Mouse (Mus musculus): ENCODE data around the gene Pkn3. TPM values are rescaled to one million over a fixed set of nuclear protein-coding genes. Genes with fewer than 3 reads are reported as not detected.
A peak's percentile ranks its signal among the peaks of the same experiment; 100 is the strongest.
"Not testable (repeated sequence)": the region's sequence is repeated elsewhere in the genome, so short reads cannot be mapped to it uniquely, and the experiment has no call there.

Gene Pkn3
- polyA plus RNA-seq, 1 experiment from 2014 or later = 14.7 TPM

- no peak overlapping the region for H3K27ac ChIP-seq
- H3K36me3 ChIP-seq = peaks cover 4% of the 10 kb centered on the region; the same call in 1 of the 2 replicates
- H3K4me3 ChIP-seq = 0 out of 2 replicates have a peak overlapping the region, but pooled peaks have one; percentile 81
- H3K9me3 ChIP-seq (replicated peaks) = no peaks in the 10 kb centered on the region
- 93% methylated on average over 5 of the region's 5 CpGs for WGBS
- peaks cover 23% of the 10 kb centered on the region for H3K4me1 ChIP-seq
- H3K27me3 ChIP-seq (ENCODE audit: low read depth, poor library complexity, severe bottlenecking) = no peaks in the 10 kb centered on the region
- no peak for DNase-seq (ENCODE audit: low spot score)
Observed at GRCm38 (mm10) chr2:30122766-30123165, 45.3 kb downstream of the Pkn3 start.

- Histone ChIP-seq H3K27ac (peak overlapping the region; percentile 91), H3K36me3 (peaks cover 4% of the 10 kb centered on the region; the same call in 1 of the 2 replicates), H3K4me3 (peak overlapping the region; percentile 81), H3K27me3 (ENCODE audit: low read depth, poor library complexity, severe bottlenecking) (no peaks in the 10 kb centered on the region), H3K9me3 (replicated peaks) (no peaks in the 10 kb centered on the region), H3K4me1 (peaks cover 23% of the 10 kb centered on the region)
- DNase-seq (ENCODE audit: low spot score) = no peak
- 2% methylated on average over 41 of the region's 44 CpGs for WGBS
Observed at GRCm38 (mm10) chr2:30123729-30124471, 46.4 kb downstream of the Pkn3 start.

- WGBS = 11% methylated on average over 31 of the region's 31 CpGs
- peak; percentile 95 for DNase-seq (ENCODE audit: low spot score)
- Histone ChIP-seq H3K4me3 (peak within 1 kb of the TSS; percentile 81), H3K9me3 (replicated peaks) (no peaks in the 10 kb centered on the region), H3K27ac (peak within 1 kb of the TSS; percentile 91), H3K36me3 (peaks cover 4% of the 10 kb centered on the region; the same call in 1 of the 2 replicates), H3K4me1 (peaks cover 19% of the 10 kb centered on the region), H3K27me3 (ENCODE audit: low read depth, poor library complexity, severe bottlenecking) (no peaks in the 10 kb centered on the region)
Observed at GRCm38 (mm10) chr2:30124472-30125274, 47.2 kb downstream of the Pkn3 start, which contains the start of gene Zer1. Gene Zer1, minus strand, starts transcription at chr2:30124585.

- no peak overlapping the region for H3K27ac ChIP-seq
- H3K4me1 ChIP-seq = peaks cover 19% of the 10 kb centered on the region
- DNase-seq (ENCODE audit: low spot score) = no peak
- no peaks in the 10 kb centered on the region for H3K9me3 ChIP-seq (replicated peaks)
- 34% methylated on average over 2 of the region's 2 CpGs for WGBS
- no peaks in the 10 kb centered on the region for H3K27me3 ChIP-seq (ENCODE audit: low read depth, poor library complexity, severe bottlenecking)
- no peaks in the 10 kb centered on the region for H3K36me3 ChIP-seq
- H3K4me3 ChIP-seq = no peak overlapping the region
Observed at GRCm38 (mm10) chr2:30128789-30129188, 51.3 kb downstream of the Pkn3 start.

- Histone ChIP-seq H3K36me3 (peaks cover 3% of the 10 kb centered on the region), H3K4me3 (no peak overlapping the region), H3K27ac (no peak overlapping the region), H3K27me3 (ENCODE audit: low read depth, poor library complexity, severe bottlenecking) (no peaks in the 10 kb centered on the region), H3K4me1 (peaks cover 26% of the 10 kb centered on the region), H3K9me3 (replicated peaks) (no peaks in the 10 kb centered on the region)
- 89% methylated on average over 4 of the region's 4 CpGs for WGBS
- DNase-seq (ENCODE audit: low spot score) = no peak
Observed at GRCm38 (mm10) chr2:30130156-30130555, 52.7 kb downstream of the Pkn3 start.

GRCm38 (mm10) chr2:30131240-30131639 is 53.8 kb downstream of the Pkn3 start:
- not testable (repeated sequence) for H3K9me3 ChIP-seq (replicated peaks); H3K27ac ChIP-seq; H3K4me3 ChIP-seq; H3K27me3 ChIP-seq (ENCODE audit: low read depth, poor library complexity, severe bottlenecking); DNase-seq (ENCODE audit: low spot score)
- WGBS = 67% methylated on average over 5 of the region's 5 CpGs
- peaks cover 14% of the 10 kb centered on the region for H3K36me3 ChIP-seq
- peaks cover 27% of the 10 kb centered on the region for H3K4me1 ChIP-seq

GRCm38 (mm10) chr2:30132801-30133612 is 55.5 kb downstream of the Pkn3 start:
- peak overlapping the region; percentile 88 for H3K4me3 ChIP-seq
- H3K27me3 ChIP-seq (ENCODE audit: low read depth, poor library complexity, severe bottlenecking) = no peaks in the 10 kb centered on the region
- H3K36me3 ChIP-seq = peaks cover 32% of the 10 kb centered on the region
- H3K27ac ChIP-seq = peak overlapping the region; percentile 88
- H3K9me3 ChIP-seq (replicated peaks) = no peaks in the 10 kb centered on the region
- 34% methylated on average over 16 of the region's 16 CpGs for WGBS
- no peak for DNase-seq (ENCODE audit: low spot score)
- peaks cover 27% of the 10 kb centered on the region for H3K4me1 ChIP-seq

GRCm38 (mm10) chr2:30133613-30134377 is 56.3 kb downstream of the Pkn3 start, which contains the start of gene Tbc1d13:
Gene Tbc1d13, plus strand, starts transcription at chr2:30133746.
- DNase-seq (ENCODE audit: low spot score) = peak; percentile 98
- peaks cover 40% of the 10 kb centered on the region for H3K36me3 ChIP-seq
- H3K27me3 ChIP-seq (ENCODE audit: low read depth, poor library complexity, severe bottlenecking) = no peaks in the 10 kb centered on the region
- H3K27ac ChIP-seq = peak within 1 kb of the TSS; percentile 88
- H3K9me3 ChIP-seq (replicated peaks) = no peaks in the 10 kb centered on the region
- H3K4me1 ChIP-seq = peaks cover 27% of the 10 kb centered on the region
- WGBS = under 1% methylated on average over 46 of the region's 46 CpGs
- H3K4me3 ChIP-seq = peak within 1 kb of the TSS; percentile 88

- peak overlapping the region; percentile 88 for H3K27ac ChIP-seq
- WGBS = 35% methylated on average over 6 of the region's 6 CpGs
Observed at GRCm38 (mm10) chr2:30134378-30134711, 56.9 kb downstream of the Pkn3 start.

GRCm38 (mm10) chr2:30134928-30135620 is 57.6 kb downstream of the Pkn3 start:
- H3K27ac ChIP-seq = peak overlapping the region; percentile 88; the same call in 1 of the 2 replicates
- H3K4me1 ChIP-seq = peaks cover 27% of the 10 kb centered on the region
- no peaks in the 10 kb centered on the region for H3K9me3 ChIP-seq (replicated peaks)
- peaks cover 48% of the 10 kb centered on the region for H3K36me3 ChIP-seq
- H3K27me3 ChIP-seq (ENCODE audit: low read depth, poor library complexity, severe bottlenecking) = no peaks in the 10 kb centered on the region
- DNase-seq (ENCODE audit: low spot score) = no peak
- WGBS = 84% methylated on average over 10 of the region's 10 CpGs
- H3K4me3 ChIP-seq = peak overlapping the region; percentile 88

More at GRCm38 (mm10) chr2:30134378-30134711, 56.9 kb downstream of the Pkn3 start:
- no peaks in the 10 kb centered on the region for H3K27me3 ChIP-seq (ENCODE audit: low read depth, poor library complexity, severe bottlenecking)
- H3K36me3 ChIP-seq = peaks cover 43% of the 10 kb centered on the region
- H3K4me3 ChIP-seq = peak overlapping the region; percentile 88
- peaks cover 27% of the 10 kb centered on the region for H3K4me1 ChIP-seq
- H3K9me3 ChIP-seq (replicated peaks) = no peaks in the 10 kb centered on the region
- DNase-seq (ENCODE audit: low spot score) = peak; percentile 35

GRCm38 (mm10) chr2:30136458-30136857 is 59.0 kb downstream of the Pkn3 start:
- no peak overlapping the region for H3K27ac ChIP-seq
- peaks cover 62% of the 10 kb centered on the region for H3K36me3 ChIP-seq
- H3K27me3 ChIP-seq (ENCODE audit: low read depth, poor library complexity, severe bottlenecking) = no peaks in the 10 kb centered on the region
- WGBS = 92% methylated on average over 10 of the region's 10 CpGs
- peaks cover 27% of the 10 kb centered on the region for H3K4me1 ChIP-seq
- no peak overlapping the region for H3K4me3 ChIP-seq
- no peaks in the 10 kb centered on the region for H3K9me3 ChIP-seq (replicated peaks)
- no peak for DNase-seq (ENCODE audit: low spot score)

Data from limb, embryonic 10.5 days (tissue).